ENCODE assay signal across 9 mouse cellular contexts in the genomic region with DNA sequence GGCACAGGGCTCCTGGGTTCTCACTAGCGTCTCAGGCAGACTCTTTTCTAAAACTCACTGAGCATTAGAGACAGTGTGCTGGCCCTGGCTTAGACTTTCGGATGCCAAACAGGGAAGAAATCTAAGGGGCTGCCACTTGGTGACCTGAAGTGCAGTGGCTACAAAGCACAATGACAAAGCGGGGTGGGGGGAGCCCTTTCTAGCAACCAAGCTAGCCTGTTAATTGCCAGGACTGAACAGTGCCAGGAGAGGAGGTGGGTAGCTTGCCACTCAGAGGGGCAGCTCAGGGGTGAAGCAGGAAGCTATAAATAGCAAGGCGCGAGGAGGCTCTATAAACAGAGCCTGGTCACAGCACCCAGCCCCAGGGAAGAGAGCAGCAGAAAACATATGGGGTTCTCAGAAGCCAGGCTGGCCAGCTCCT.
DNase-seq lines count a peak whose midpoint lies in the region; ATAC-seq and TF ChIP-seq lines count a peak whose summit lies in the region.
"Had no signal": no experiment of that assay in that cellular context is flagged by ENCODE, and none has a peak within 500 bp of the region (broad histone marks: within the 10 kb centered on the region; RNA-seq: fewer than 3 reads in every experiment).

No protein-coding gene starts in this region.

- ATAC-seq in forebrain, embryonic 16.5 days, result peak; percentile 63
- no peak for ATAC-seq in limb, embryonic 15.5 days (ENCODE audit: insufficient number of reproducible peaks, low FRiP score, low TSS enrichment, low read depth)
- ATAC-seq in liver, embryonic 11.5 days (replicated peaks; ENCODE audit: low FRiP score), result no peak

- no peaks in the 10 kb centered on the region for H3K27me3 ChIP-seq in forebrain, embryonic 16.5 days (replicated peaks; ENCODE audit: control insufficient read depth, insufficient read depth, low read length)
- H3K27me3 ChIP-seq in limb, embryonic 15.5 days, result no peaks in the 10 kb centered on the region
- H3K27me3 ChIP-seq in liver, embryonic 11.5 days (replicated peaks; ENCODE audit: control insufficient read depth, insufficient read depth, low read length), result no peaks in the 10 kb centered on the region

- peaks cover 52% of the 10 kb centered on the region for H3K4me1 ChIP-seq in forebrain, embryonic 16.5 days (replicated peaks; ENCODE audit: control insufficient read depth, insufficient read depth, low read length)
- H3K4me1 ChIP-seq in limb, embryonic 15.5 days, result peaks cover 46% of the 10 kb centered on the region
- peaks cover 5% of the 10 kb centered on the region; the same call in 1 of the 2 replicates for H3K4me1 ChIP-seq in liver, embryonic 11.5 days (replicated peaks; ENCODE audit: control insufficient read depth, insufficient read depth, low read length)

- intact Hi-C loops in gastrocnemius, postnatal 36 days (cut with DNase I), result loop anchor here (5.0 to 10.0 kb wide), 2 partner anchors 86 to 158 kb away; no protein-coding TSS in a partner anchor

- no peak overlapping the region for H3K4me3 ChIP-seq in forebrain, embryonic 16.5 days (replicated peaks; ENCODE audit: low read length)
- H3K4me3 ChIP-seq in limb, embryonic 15.5 days, result no peak overlapping the region
- no peak overlapping the region for H3K4me3 ChIP-seq in liver, embryonic 11.5 days (ENCODE audit: low read depth, low read length)

- H3K9me3 ChIP-seq in forebrain, embryonic 16.5 days (ENCODE audit: control insufficient read depth, low read length), result no peaks in the 10 kb centered on the region
- no peaks in the 10 kb centered on the region for H3K9me3 ChIP-seq in limb, embryonic 15.5 days
- no peaks in the 10 kb centered on the region for H3K9me3 ChIP-seq in liver, embryonic 11.5 days (ENCODE audit: control insufficient read depth, low read length)

- WGBS in forebrain, embryonic 16.5 days, result 16% methylated on average over 5 of the region's 5 CpGs
- 54% methylated on average over 5 of the region's 5 CpGs for WGBS in limb, embryonic 15.5 days
- 76% methylated on average over 5 of the region's 5 CpGs for WGBS in liver, embryonic 11.5 days

- H3K4me2 ChIP-seq in forebrain, embryonic 16.5 days (ENCODE audit: low read length), result no peak overlapping the region
- H3K4me2 ChIP-seq in limb, embryonic 15.5 days, result no peak overlapping the region
- no peak overlapping the region for H3K4me2 ChIP-seq in liver, embryonic 11.5 days

- peak overlapping the region; percentile 60; the same call in 1 of the 2 replicates for H3K27ac ChIP-seq in forebrain, embryonic 16.5 days (ENCODE audit: low read length)
- 0 out of 2 replicates have a peak overlapping the region, but pooled peaks have one; percentile 47 for H3K27ac ChIP-seq in limb, embryonic 15.5 days
- no peak overlapping the region for H3K27ac ChIP-seq in liver, embryonic 11.5 days (ENCODE audit: low read depth, low read length)
- H3K27ac ChIP-seq: macrophage had no signal

- no peaks in the 10 kb centered on the region for H3K36me3 ChIP-seq in forebrain, embryonic 16.5 days (ENCODE audit: control insufficient read depth, insufficient read depth)
- H3K36me3 ChIP-seq in limb, embryonic 15.5 days, result no peaks in the 10 kb centered on the region
- no peaks in the 10 kb centered on the region for H3K36me3 ChIP-seq in liver, embryonic 11.5 days (ENCODE audit: control insufficient read depth, insufficient read depth, low read length)

- H3K9ac ChIP-seq in forebrain, embryonic 16.5 days (replicated peaks; ENCODE audit: low read depth, low read length), result peak overlapping the region; percentile 18; the same call in 1 of the 2 replicates
- 0 out of 2 replicates have a peak overlapping the region, but pooled peaks have one; percentile 10 for H3K9ac ChIP-seq in limb, embryonic 15.5 days
- no peak overlapping the region for H3K9ac ChIP-seq in liver, embryonic 11.5 days (ENCODE audit: low read depth, low read length)

- TF ChIP-seq POLR2A in brain, embryonic 14.5 days (IDR thresholded peaks at IDR 0.05; ENCODE audit: borderline replicate concordance, extremely low read depth, insufficient read depth, insufficient read length, poor library complexity, severe bottlenecking), result no peak

- TF ChIP-seq CTCF in brain, embryonic 14.5 days (IDR thresholded peaks at IDR 0.05; ENCODE audit: borderline replicate concordance, extremely low read depth, insufficient read depth, insufficient read length), result no peak

- DNase-seq in gastrocnemius, adult 18-20 months (ENCODE audit: low spot score), result peak; percentile 59
- DNase-seq in gastrocnemius, postnatal 36 days, result no peak
- peak; percentile 91 for DNase-seq in brain, embryonic 14.5 days (ENCODE audit: low read depth)
- DNase-seq in liver, embryonic 11.5 days (ENCODE audit: low spot score), result no peak
- DNase-seq in spleen, postnatal 36 days (ENCODE audit: low spot score in 2 of 2), result no peak
- DNase-seq in lung, adult 18-20 months, result no peak

Comparison
In these comparisons a context has a peak if more than half of its experiments do, and no peak if none do; other contexts are left out.
1. DNase-seq: peak in gastrocnemius, adult 18-20 months (single experiment) and brain, embryonic 14.5 days (single experiment); none in gastrocnemius, postnatal 36 days (0 of 2), liver, embryonic 11.5 days (single experiment), spleen, postnatal 36 days (0 of 2) and lung, adult 18-20 months (0 of 2).